Mouse (Mus musculus) megakaryocyte, embryonic 14.5 days (primary cell): Measurements from ENCODE around the gene Slc35c1.

Experiments
- FLI1 ChIP-seq: IDR thresholded peaks from 2 replicates; pipeline ENCODE4 v1.6.1; 2012; ENCODE audit warnings: low read length, inconsistent platforms, mixed read lengths
- GATA1 ChIP-seq: IDR thresholded peaks from 3 replicates; pipeline ENCODE4 v1.6.1; 2012; ENCODE audit warnings: mixed read lengths, low read length, inconsistent platforms, borderline replicate concordance

- TF ChIP-seq GATA1 = no peak
- TF ChIP-seq FLI1 = no peak
These were observed 34.1 kb upstream of the Slc35c1 start for GRCm38 (mm10) chr2:92494423-92494822.
